Mouse (Mus musculus) limb, embryonic 12.5 days (tissue): ENCODE data around the gene Bace1. TPM values are rescaled to one million over a fixed set of nuclear protein-coding genes. Genes with fewer than 3 reads are reported as not detected.

Source experiments
- ATAC-seq: fragments of 200-750 bp; cut with Nextera tagmentation; 2 replicates; pipeline ENCODE4 v1.8.0; 2017; ENCODE audit warnings: low read depth, moderate TSS enrichment; ENCODE audit not compliant: insufficient number of reproducible peaks, insufficient read depth, low FRiP score, low TSS enrichment
- H3K27ac ChIP-seq: fragments of 300-500 bp; sonication (generic); 2 replicates; pipeline ENCODE4 v1.5.1; 2016; ENCODE audit warnings: mild to moderate bottlenecking, moderate library complexity
- H3K27me3 ChIP-seq: fragments of 300-500 bp; sonication (generic); 2 replicates; pipeline ENCODE4 v1.6.1; 2016; ENCODE audit warnings: mild to moderate bottlenecking, moderate library complexity
- H3K36me3 ChIP-seq: fragments of 300-500 bp; sonication (generic); 2 replicates; pipeline ENCODE4 v1.6.1; 2016; ENCODE audit warnings: mild to moderate bottlenecking, moderate library complexity
- H3K4me1 ChIP-seq: fragments of 300-500 bp; sonication (generic); replicated peaks from 2 replicates; pipeline ENCODE4 v1.6.1; 2016
- H3K4me2 ChIP-seq: fragments of 300-500 bp; sonication (generic); 2 replicates; pipeline ENCODE4 v1.6.1; 2016; ENCODE audit warnings: mild to moderate bottlenecking, moderate library complexity
- H3K4me3 ChIP-seq: fragments of 300-500 bp; sonication (generic); replicated peaks from 2 replicates; pipeline ENCODE4 v1.5.1; 2016; ENCODE audit warnings: mild to moderate bottlenecking
- H3K9ac ChIP-seq: fragments of 300-500 bp; sonication (generic); replicated peaks from 2 replicates; pipeline ENCODE4 v1.6.1; 2016; ENCODE audit warnings: mild to moderate bottlenecking, moderate library complexity
- H3K9me3 ChIP-seq: fragments of 300-500 bp; sonication (generic); 2 replicates; pipeline ENCODE4 v1.6.1; 2016; ENCODE audit warnings: mild to moderate bottlenecking, moderate library complexity
- WGBS: fragments of 180-500 bp; shearing (Covaris S2); methylation state at CpG from one replicate; pipeline ENCODE4 v1.1.7; 2016; 5-methylcytosine and 5-hydroxymethylcytosine counted together
- polyA plus RNA-seq: library from polyadenylated mRNA; unstranded; fragments of >200 nt; fragmentation: Nextera tagmentation; extraction: Ambion mirVana; gene quantifications from 2 replicates; pipeline ENCODE4 v1.2.1, GENCODE M21; 2016

Bace1 gene
- polyA plus RNA-seq, 1 experiment from 2014 or later, result 27.3 TPM

- 0 out of 2 replicates have a peak overlapping the region, but pooled peaks have one; percentile 9 for H3K9ac ChIP-seq
- no peaks in the 10 kb centered on the region for H3K9me3 ChIP-seq
- WGBS, result 87% methylated on average over 8 of the region's 8 CpGs
- peaks cover 28% of the 10 kb centered on the region for H3K36me3 ChIP-seq
- no peak overlapping the region for H3K4me2 ChIP-seq
- no peaks in the 10 kb centered on the region for H3K27me3 ChIP-seq
- no peak for ATAC-seq
- H3K4me3 ChIP-seq, result no peak overlapping the region
- no peaks in the 10 kb centered on the region for H3K4me1 ChIP-seq
- 0 out of 2 replicates have a peak overlapping the region, but pooled peaks have one; percentile 19 for H3K27ac ChIP-seq
Measured at GRCm38 (mm10) chr9:45850528-45851155, 12.3 kb downstream of the Bace1 start.

GRCm38 (mm10) chr9:45851330-45851729, 12.9 kb downstream of the Bace1 start:
- H3K4me3 ChIP-seq, result no peak overlapping the region
- H3K9me3 ChIP-seq, result no peaks in the 10 kb centered on the region
- H3K27ac ChIP-seq, result no peak overlapping the region
- no peaks in the 10 kb centered on the region for H3K4me1 ChIP-seq
- peaks cover 35% of the 10 kb centered on the region for H3K36me3 ChIP-seq
- H3K27me3 ChIP-seq, result no peaks in the 10 kb centered on the region
- no peak for ATAC-seq
- WGBS, result 68% methylated on average over 5 of the region's 5 CpGs
- H3K4me2 ChIP-seq, result no peak overlapping the region
- no peak overlapping the region for H3K9ac ChIP-seq

- no peak overlapping the region for H3K4me2 ChIP-seq
- no peak for ATAC-seq
- no peak overlapping the region for H3K9ac ChIP-seq
- no peaks in the 10 kb centered on the region for H3K4me1 ChIP-seq
- no peak overlapping the region for H3K4me3 ChIP-seq
- H3K27ac ChIP-seq, result no peak overlapping the region
- H3K36me3 ChIP-seq, result peaks cover 39% of the 10 kb centered on the region
- 100% methylated on average over 2 of the region's 2 CpGs for WGBS
- H3K27me3 ChIP-seq, result no peaks in the 10 kb centered on the region
- H3K9me3 ChIP-seq, result no peaks in the 10 kb centered on the region
Measured at GRCm38 (mm10) chr9:45851776-45852175, 13.4 kb downstream of the Bace1 start.

- no peak for ATAC-seq
- Histone ChIP-seq H3K4me2 (no peak overlapping the region), H3K4me3 (no peak overlapping the region), H3K9me3 (no peaks in the 10 kb centered on the region), H3K27ac (no peak overlapping the region), H3K27me3 (no peaks in the 10 kb centered on the region), H3K4me1 (no peaks in the 10 kb centered on the region), H3K9ac (no peak overlapping the region), H3K36me3 (peaks cover 58% of the 10 kb centered on the region)
- WGBS, result 96% methylated on average over 2 of the region's 2 CpGs
Measured at GRCm38 (mm10) chr9:45853695-45854094, 15.3 kb downstream of the Bace1 start.

GRCm38 (mm10) chr9:45854136-45854535, 15.8 kb downstream of the Bace1 start:
- Histone ChIP-seq H3K27me3 (no peaks in the 10 kb centered on the region), H3K27ac (no peak overlapping the region), H3K4me1 (no peaks in the 10 kb centered on the region), H3K9me3 (no peaks in the 10 kb centered on the region), H3K4me3 (no peak overlapping the region), H3K36me3 (peaks cover 62% of the 10 kb centered on the region), H3K4me2 (no peak overlapping the region), H3K9ac (no peak overlapping the region)
- WGBS, result 92% methylated on average over 1 of the region's 1 CpGs
- ATAC-seq, result no peak

GRCm38 (mm10) chr9:45859364-45859763, 21.0 kb downstream of the Bace1 start:
- no peak overlapping the region for H3K27ac ChIP-seq
- ATAC-seq, result no peak
- no peaks in the 10 kb centered on the region for H3K27me3 ChIP-seq
- H3K4me2 ChIP-seq, result no peak overlapping the region
- WGBS, result 91% methylated on average over 10 of the region's 10 CpGs
- no peaks in the 10 kb centered on the region for H3K4me1 ChIP-seq
- H3K9ac ChIP-seq, result no peak overlapping the region
- no peaks in the 10 kb centered on the region for H3K9me3 ChIP-seq
- H3K36me3 ChIP-seq, result peaks cover 98% of the 10 kb centered on the region
- no peak overlapping the region for H3K4me3 ChIP-seq

GRCm38 (mm10) chr9:45861813-45862212, 23.4 kb downstream of the Bace1 start:
- H3K27me3 ChIP-seq, result no peaks in the 10 kb centered on the region
- H3K4me2 ChIP-seq, result no peak overlapping the region
- WGBS, result 77% methylated on average over 7 of the region's 7 CpGs
- H3K36me3 ChIP-seq, result peaks cover 98% of the 10 kb centered on the region
- no peak overlapping the region for H3K4me3 ChIP-seq
- no peaks in the 10 kb centered on the region for H3K9me3 ChIP-seq
- ATAC-seq, result no peak
- no peak overlapping the region for H3K27ac ChIP-seq
- H3K4me1 ChIP-seq, result no peaks in the 10 kb centered on the region
- no peak overlapping the region for H3K9ac ChIP-seq

- Histone ChIP-seq H3K9me3 (no peaks in the 10 kb centered on the region), H3K9ac (no peak overlapping the region), H3K4me2 (no peak overlapping the region), H3K27ac (no peak overlapping the region), H3K4me3 (no peak overlapping the region), H3K27me3 (no peaks in the 10 kb centered on the region), H3K4me1 (no peaks in the 10 kb centered on the region), H3K36me3 (peaks cover 95% of the 10 kb centered on the region)
- 98% methylated on average over 3 of the region's 3 CpGs for WGBS
- ATAC-seq, result no peak
Measured at GRCm38 (mm10) chr9:45869181-45869580, 30.8 kb downstream of the Bace1 start.

- Histone ChIP-seq H3K4me3 (no peak overlapping the region), H3K36me3 (peaks cover 95% of the 10 kb centered on the region)
- 94% methylated on average over 3 of the region's 3 CpGs for WGBS
Measured at GRCm38 (mm10) chr9:45870265-45870664, 31.9 kb downstream of the Bace1 start.

GRCm38 (mm10) chr9:45877928-45878327, 39.5 kb downstream of the Bace1 start:
- H3K4me2 ChIP-seq, result no peak overlapping the region
- no peak overlapping the region for H3K27ac ChIP-seq
- no peak for ATAC-seq
- 78% methylated on average over 2 of the region's 2 CpGs for WGBS
- peaks cover 84% of the 10 kb centered on the region for H3K36me3 ChIP-seq
- H3K27me3 ChIP-seq, result no peaks in the 10 kb centered on the region
- no peaks in the 10 kb centered on the region for H3K4me1 ChIP-seq
- no peak overlapping the region for H3K9ac ChIP-seq
- H3K9me3 ChIP-seq, result no peaks in the 10 kb centered on the region
- H3K4me3 ChIP-seq, result no peak overlapping the region

More at GRCm38 (mm10) chr9:45870265-45870664, 31.9 kb downstream of the Bace1 start:
- no peak overlapping the region for H3K9ac ChIP-seq
- H3K9me3 ChIP-seq, result no peaks in the 10 kb centered on the region
- no peaks in the 10 kb centered on the region for H3K4me1 ChIP-seq
- no peaks in the 10 kb centered on the region for H3K27me3 ChIP-seq
- no peak for ATAC-seq
- no peak overlapping the region for H3K27ac ChIP-seq
- H3K4me2 ChIP-seq, result no peak overlapping the region

- Histone ChIP-seq H3K4me1 (no peaks in the 10 kb centered on the region), H3K9me3 (no peaks in the 10 kb centered on the region), H3K36me3 (peaks cover 94% of the 10 kb centered on the region), H3K27ac (no peak overlapping the region), H3K4me2 (no peak overlapping the region), H3K4me3 (no peak overlapping the region), H3K27me3 (no peaks in the 10 kb centered on the region), H3K9ac (no peak overlapping the region)
- ATAC-seq, result no peak
Measured at GRCm38 (mm10) chr9:45893681-45894080, 55.3 kb downstream of the Bace1 start.

GRCm38 (mm10) chr9:45905196-45905595, 66.8 kb downstream of the Bace1 start:
- no peaks in the 10 kb centered on the region for H3K27me3 ChIP-seq
- no peak for ATAC-seq
- no peaks in the 10 kb centered on the region for H3K9me3 ChIP-seq
- peaks cover 22% of the 10 kb centered on the region for H3K4me1 ChIP-seq
- H3K4me3 ChIP-seq, result peak overlapping the region; percentile 92
- 57% methylated on average over 4 of the region's 4 CpGs for WGBS
- peak overlapping the region; percentile 93 for H3K9ac ChIP-seq
- peak overlapping the region; percentile 76 for H3K4me2 ChIP-seq
- H3K27ac ChIP-seq, result peak overlapping the region; percentile 92; the same call in 1 of the 2 replicates
- H3K36me3 ChIP-seq, result peaks cover 48% of the 10 kb centered on the region
